7 mouse cellular contexts compared by ENCODE assay signal in the genomic region with DNA sequence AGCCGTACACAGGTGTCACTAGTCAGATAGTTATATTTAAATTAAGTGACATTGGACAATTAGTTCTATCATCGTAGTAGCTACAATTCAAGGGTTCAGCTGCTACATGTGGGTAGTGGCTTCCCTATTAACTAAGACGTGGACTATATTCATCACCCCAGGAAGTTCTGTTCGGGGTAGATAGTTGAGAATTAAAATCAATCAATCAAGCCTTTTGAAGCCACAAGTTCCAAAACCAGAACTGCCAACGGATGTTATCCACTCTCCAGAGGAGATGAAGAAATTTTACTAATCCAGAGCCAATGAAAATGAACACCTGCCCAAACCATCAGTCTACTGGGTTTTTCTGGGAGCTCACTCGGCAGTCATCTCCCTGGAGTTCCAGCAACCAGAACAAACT.
DNase-seq lines count a peak whose midpoint lies in the region; ATAC-seq and TF ChIP-seq lines count a peak whose summit lies in the region.

No protein-coding gene starts in this region.

- no peak for TF ChIP-seq EP300 in lung, postnatal 0 days (IDR thresholded peaks at IDR 0.05)

- H3K4me2 ChIP-seq in lung, postnatal 0 days (replicated peaks; ENCODE audit: low read depth, low read length): peak overlapping the region; percentile 95
- H3K4me2 ChIP-seq in limb, embryonic 14.5 days (replicated peaks; ENCODE audit: low read depth, low read length, severe bottlenecking): peak overlapping the region; percentile 93
- peak overlapping the region; percentile 84 for H3K4me2 ChIP-seq in stomach, embryonic 15.5 days

- no peak for DNase-seq in lung, postnatal 0 days (ENCODE audit: low spot score)
- DNase-seq in lung, adult 18-20 months: no peak
- DNase-seq in forebrain, embryonic 10.5 days (ENCODE audit: extremely low spot score, low spot score): no peak
- no peak for DNase-seq in limb, embryonic 14.5 days (ENCODE audit: low spot score)
- no peak for DNase-seq in right cerebral cortex, postnatal 36 days (ENCODE audit: low spot score in 2 of 2)
- DNase-seq in spleen, adult 12 weeks (ENCODE audit: low spot score): no peak

- H3K27me3 ChIP-seq in lung, postnatal 0 days (replicated peaks; ENCODE audit: insufficient read depth, low read length): no peaks in the 10 kb centered on the region
- H3K27me3 ChIP-seq in forebrain, embryonic 10.5 days (ENCODE audit: poor library complexity, severe bottlenecking): peaks cover 15% of the 10 kb centered on the region; the same call in 1 of the 2 replicates
- 0 out of 2 replicates have a peak, but pooled peaks cover 9% of the 10 kb centered on the region for H3K27me3 ChIP-seq in limb, embryonic 14.5 days (ENCODE audit: control insufficient read depth, insufficient read depth, low read length)
- no peaks in the 10 kb centered on the region for H3K27me3 ChIP-seq in stomach, embryonic 15.5 days (replicated peaks)

- no peak for ATAC-seq in lung, postnatal 0 days
- ATAC-seq in limb, embryonic 14.5 days (ENCODE audit: low FRiP score, low read depth): peak; percentile 7; the same call in 1 of the 2 replicates
- ATAC-seq in stomach, embryonic 15.5 days (ENCODE audit: insufficient read depth, low FRiP score, low read depth): no peak

- H3K9ac ChIP-seq in lung, postnatal 0 days (replicated peaks; ENCODE audit: low read depth): no peak overlapping the region
- H3K9ac ChIP-seq in limb, embryonic 14.5 days (ENCODE audit: low read depth, low read length, severe bottlenecking): peak overlapping the region; percentile 67; the same call in 1 of the 2 replicates
- H3K9ac ChIP-seq in stomach, embryonic 15.5 days: no peak overlapping the region

- 40% methylated on average over 6 of the region's 6 CpGs for WGBS in lung, postnatal 0 days
- 47% methylated on average over 6 of the region's 6 CpGs for WGBS in forebrain, embryonic 10.5 days
- 43% methylated on average over 6 of the region's 6 CpGs for WGBS in limb, embryonic 14.5 days
- WGBS in stomach, embryonic 15.5 days: 40% methylated on average over 6 of the region's 6 CpGs

- H3K36me3 ChIP-seq in lung, postnatal 0 days (ENCODE audit: insufficient read depth, low read length): no peaks in the 10 kb centered on the region
- no peaks in the 10 kb centered on the region; the same call in 1 of the 2 replicates for H3K36me3 ChIP-seq in forebrain, embryonic 10.5 days (replicated peaks)
- H3K36me3 ChIP-seq in limb, embryonic 14.5 days (ENCODE audit: control insufficient read depth, insufficient read depth, low read length): no peaks in the 10 kb centered on the region
- no peaks in the 10 kb centered on the region for H3K36me3 ChIP-seq in stomach, embryonic 15.5 days

- H3K27ac ChIP-seq in lung, postnatal 0 days (ENCODE audit: low read length): no peak overlapping the region
- peak overlapping the region; percentile 82 for H3K27ac ChIP-seq in forebrain, embryonic 10.5 days
- no peak overlapping the region for H3K27ac ChIP-seq in limb, embryonic 14.5 days (replicated peaks; ENCODE audit: low read depth, low read length)
- no peak overlapping the region for H3K27ac ChIP-seq in stomach, embryonic 15.5 days

- no peak for TF ChIP-seq POLR2A in limb, embryonic 14.5 days (IDR thresholded peaks at IDR 0.05; ENCODE audit: borderline replicate concordance, extremely low read depth, insufficient read depth, insufficient read length)

- peaks cover 6% of the 10 kb centered on the region; the same call in 1 of the 2 replicates for H3K4me1 ChIP-seq in lung, postnatal 0 days (ENCODE audit: insufficient read depth, low read depth, low read length)
- peaks cover 34% of the 10 kb centered on the region for H3K4me1 ChIP-seq in forebrain, embryonic 10.5 days
- peaks cover 2% of the 10 kb centered on the region; the same call in 1 of the 2 replicates for H3K4me1 ChIP-seq in limb, embryonic 14.5 days (ENCODE audit: control insufficient read depth, insufficient read depth, low read length)
- 0 out of 2 replicates have a peak, but pooled peaks cover 8% of the 10 kb centered on the region for H3K4me1 ChIP-seq in stomach, embryonic 15.5 days

- no peaks in the 10 kb centered on the region for H3K9me3 ChIP-seq in lung, postnatal 0 days (ENCODE audit: low read length)
- H3K9me3 ChIP-seq in forebrain, embryonic 10.5 days: peaks cover 2% of the 10 kb centered on the region; the same call in 1 of the 2 replicates
- no peaks in the 10 kb centered on the region for H3K9me3 ChIP-seq in limb, embryonic 14.5 days (ENCODE audit: control insufficient read depth, low read length)
- H3K9me3 ChIP-seq in stomach, embryonic 15.5 days: no peaks in the 10 kb centered on the region

- no peak for TF ChIP-seq CTCF in lung, postnatal 0 days (IDR thresholded peaks at IDR 0.05)

- peak overlapping the region; percentile 78 for H3K4me3 ChIP-seq in lung, postnatal 0 days (ENCODE audit: low read depth, low read length)
- peak overlapping the region; percentile 83 for H3K4me3 ChIP-seq in forebrain, embryonic 10.5 days
- peak overlapping the region; percentile 90 for H3K4me3 ChIP-seq in limb, embryonic 14.5 days (replicated peaks; ENCODE audit: low read length)
- H3K4me3 ChIP-seq in stomach, embryonic 15.5 days (replicated peaks): peak overlapping the region; percentile 92
